19 mouse cellular contexts compared by ENCODE assay signal in the genomic region with DNA sequence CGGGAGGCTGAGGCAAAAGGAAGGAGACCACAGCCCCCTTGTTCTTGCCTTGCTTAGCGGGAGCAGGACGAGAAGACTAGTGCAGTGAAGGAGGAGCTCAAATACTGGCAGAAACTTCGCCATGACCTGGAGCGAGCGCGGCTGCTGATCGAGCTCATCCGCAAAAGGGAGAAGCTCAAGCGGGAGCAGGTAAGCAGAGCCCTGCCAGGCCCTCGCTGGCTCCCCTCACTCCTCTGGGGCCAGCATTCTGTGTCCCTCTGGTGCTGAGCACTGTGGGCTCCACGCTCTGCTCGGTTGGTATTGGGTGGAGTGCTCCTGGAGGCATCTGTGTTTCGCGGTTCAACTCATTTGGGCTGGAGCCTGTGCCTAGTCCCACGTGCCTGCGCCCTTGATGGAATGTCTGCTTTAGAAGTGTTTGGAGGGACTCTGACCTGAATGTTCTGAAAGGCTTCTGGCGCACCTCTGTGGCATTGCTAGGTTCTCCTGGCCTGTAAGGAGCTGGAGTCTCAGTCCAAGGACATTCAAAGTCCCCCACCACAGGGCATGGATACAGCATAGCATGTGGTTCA. TPM values are rescaled to one million over a fixed set of nuclear protein-coding genes. Genes with fewer than 3 reads are reported as not detected.
DNase-seq lines count a peak whose midpoint lies in the region; ATAC-seq and TF ChIP-seq lines count a peak whose summit lies in the region.
"Had no signal": no experiment of that assay in that cellular context is flagged by ENCODE, and none has a peak within 500 bp of the region (broad histone marks: within the 10 kb centered on the region; RNA-seq: fewer than 3 reads in every experiment).

No protein-coding gene starts in this region.

- WGBS in heart, embryonic 15.5 days = 78% methylated on average over 18 of the region's 18 CpGs
- WGBS in liver, embryonic 13.5 days (ENCODE audit: insufficient replicate concordance) = 89% methylated on average over 18 of the region's 18 CpGs
- WGBS in liver, postnatal 0 days (ENCODE audit: insufficient replicate concordance) = 92% methylated on average over 18 of the region's 18 CpGs

- H3K4me3 ChIP-seq in heart, embryonic 15.5 days = no peak overlapping the region
- no peak overlapping the region for H3K4me3 ChIP-seq in liver, embryonic 13.5 days (replicated peaks)
- no peak overlapping the region for H3K4me3 ChIP-seq in liver, postnatal 0 days (ENCODE audit: low read depth, low read length)
- H3K4me3 ChIP-seq: erythroblast, embryonic 14.5 days; limb, embryonic 12.5 days had no signal

- no peak for TF ChIP-seq CTCF in liver, postnatal 0 days (IDR thresholded peaks at IDR 0.05; ENCODE audit: low read depth)

- H3K4me1 ChIP-seq in heart, embryonic 15.5 days (replicated peaks) = peaks cover 21% of the 10 kb centered on the region
- H3K4me1 ChIP-seq in liver, embryonic 13.5 days (replicated peaks) = peaks cover 82% of the 10 kb centered on the region
- peaks cover 10% of the 10 kb centered on the region for H3K4me1 ChIP-seq in liver, postnatal 0 days (ENCODE audit: insufficient read depth)
- H3K4me1 ChIP-seq: limb, embryonic 12.5 days had no signal

- intact Hi-C loops in heart, postnatal 10 days (cut with DNase I) = no loop called here

- H3K9ac ChIP-seq in heart, embryonic 15.5 days = no peak overlapping the region
- H3K9ac ChIP-seq in liver, embryonic 13.5 days = 0 out of 2 replicates have a peak overlapping the region, but pooled peaks have one; percentile 22
- no peak overlapping the region for H3K9ac ChIP-seq in liver, postnatal 0 days (replicated peaks)
- H3K9ac ChIP-seq: limb, embryonic 12.5 days had no signal

- H3K27me3 ChIP-seq in heart, embryonic 15.5 days = no peaks in the 10 kb centered on the region
- H3K27me3 ChIP-seq in liver, embryonic 13.5 days = no peaks in the 10 kb centered on the region
- no peaks in the 10 kb centered on the region for H3K27me3 ChIP-seq in liver, postnatal 0 days (ENCODE audit: insufficient read depth, low read length)
- H3K27me3 ChIP-seq: limb, embryonic 12.5 days had no signal

- no peak for TF ChIP-seq EP300 in liver, postnatal 0 days (IDR thresholded peaks at IDR 0.05; ENCODE audit: low read depth)

- no peak for ATAC-seq in heart, embryonic 15.5 days (replicated peaks; ENCODE audit: insufficient number of reproducible peaks, insufficient read depth, low FRiP score, low read depth)
- no peak for ATAC-seq in liver, embryonic 13.5 days (ENCODE audit: low read depth)
- no peak for ATAC-seq in liver, postnatal 0 days
- ATAC-seq: forebrain, embryonic 14.5 days had no signal

- H3K9me3 ChIP-seq in heart, embryonic 15.5 days (replicated peaks) = no peaks in the 10 kb centered on the region
- no peaks in the 10 kb centered on the region for H3K9me3 ChIP-seq in liver, embryonic 13.5 days (replicated peaks)
- H3K9me3 ChIP-seq in liver, postnatal 0 days (ENCODE audit: low read length) = no peaks in the 10 kb centered on the region
- H3K9me3 ChIP-seq: limb, embryonic 12.5 days had no signal

- peaks cover 72% of the 10 kb centered on the region for H3K36me3 ChIP-seq in heart, embryonic 15.5 days
- peaks cover 100% of the 10 kb centered on the region for H3K36me3 ChIP-seq in liver, embryonic 13.5 days
- peaks cover 81% of the 10 kb centered on the region for H3K36me3 ChIP-seq in liver, postnatal 0 days (replicated peaks; ENCODE audit: insufficient read depth, low read length)

- H3K4me2 ChIP-seq in heart, embryonic 15.5 days = no peak overlapping the region
- no peak overlapping the region for H3K4me2 ChIP-seq in liver, embryonic 13.5 days
- H3K4me2 ChIP-seq in liver, postnatal 0 days (ENCODE audit: low read depth, low read length) = no peak overlapping the region
- H3K4me2 ChIP-seq: limb, embryonic 12.5 days had no signal

- DNase-seq in heart, postnatal 10 days = no peak
- no peak for DNase-seq in liver, embryonic 13.5 days
- no peak for DNase-seq in liver, postnatal 0 days
- peak; percentile 57 for DNase-seq in R1 (ENCODE audit: low read depth, low spot score)
- DNase-seq in kidney, postnatal 14 days = peak; percentile 11
- no peak for DNase-seq in thymus, postnatal 14 days
- DNase-seq in urinary bladder, postnatal 10 days (ENCODE audit: low spot score) = no peak
- DNase-seq: adrenal gland, postnatal 14 days; cerebellum, adult 18-20 months; cerebellum, postnatal 36 days; gastrocnemius, postnatal 36 days; right cerebral cortex, postnatal 25 days; thymus, postnatal 4 days had no signal

- peak overlapping the region; percentile 83 for H3K27ac ChIP-seq in heart, embryonic 15.5 days
- peak overlapping the region; percentile 56; the same call in 1 of the 2 replicates for H3K27ac ChIP-seq in liver, embryonic 13.5 days
- no peak overlapping the region for H3K27ac ChIP-seq in liver, postnatal 0 days (ENCODE audit: low read depth)
- H3K27ac ChIP-seq: limb, embryonic 12.5 days had no signal

RNA-seq across cellular contexts. Expression of a gene that starts 13.7 kb away (rescaled TPM):
- 5.2 and 11.1 TPM in 2 replicates for polyA plus RNA-seq in heart, embryonic 15.5 days (2015; fragmentation: Nextera tagmentation; extraction: Ambion mirVana)
- total RNA-seq in heart, postnatal 10 days (2021) = 10 to 100 TPM; 15.2 to 22.3 TPM
- polyA plus RNA-seq in liver, embryonic 13.5 days (2015; fragmentation: Nextera tagmentation; extraction: Ambion mirVana) = 61.8 and 69.9 TPM in 2 replicates
- 33.9 and 35.6 TPM in 2 replicates for polyA plus RNA-seq in liver, postnatal 0 days (2015; fragmentation: Nextera tagmentation; extraction: Ambion mirVana)

RNA-seq across cellular contexts. Expression of a gene that starts 43.6 kb away (rescaled TPM):
- not detected in 2 replicates for polyA plus RNA-seq in heart, embryonic 15.5 days (2015; fragmentation: Nextera tagmentation; extraction: Ambion mirVana)
- not detected for total RNA-seq in heart, postnatal 10 days (2021)
- polyA plus RNA-seq in liver, embryonic 13.5 days (2015; fragmentation: Nextera tagmentation; extraction: Ambion mirVana) = not detected in 2 replicates
- polyA plus RNA-seq in liver, postnatal 0 days (2015; fragmentation: Nextera tagmentation; extraction: Ambion mirVana) = 0.09 and 0.16 TPM in 2 replicates
- total RNA-seq: gastrocnemius, postnatal 36 days; megakaryocyte-erythroid progenitor cell, adult 5-6 weeks had no signal
- polyA plus RNA-seq: erythroblast, embryonic 14.5 days; forebrain, embryonic 14.5 days; hindbrain, embryonic 11.5 days; limb, embryonic 12.5 days had no signal

RNA-seq across cellular contexts. Expression of a gene that starts 45.5 kb away (rescaled TPM):
- 3.6 and 8.6 TPM in 2 replicates for polyA plus RNA-seq in heart, embryonic 15.5 days (2015; fragmentation: Nextera tagmentation; extraction: Ambion mirVana)
- total RNA-seq in heart, postnatal 10 days (2021) = 1 to 10 TPM in 1 of 2 experiments, under 1 TPM in 1; 0.45 to 1.1 TPM
- 1.7 and 2.2 TPM in 2 replicates for polyA plus RNA-seq in liver, embryonic 13.5 days (2015; fragmentation: Nextera tagmentation; extraction: Ambion mirVana)
- polyA plus RNA-seq in liver, postnatal 0 days (2015; fragmentation: Nextera tagmentation; extraction: Ambion mirVana) = 25.2 and 27.6 TPM in 2 replicates
- total RNA-seq: gastrocnemius, postnatal 36 days; megakaryocyte-erythroid progenitor cell, adult 5-6 weeks had no signal
- polyA plus RNA-seq: erythroblast, embryonic 14.5 days had no signal

Comparison
In these comparisons a context has a peak if more than half of its experiments do, and no peak if none do; other contexts are left out.
1. DNase-seq: peak in R1 (single experiment) and kidney, postnatal 14 days (single experiment); none in heart, postnatal 10 days (0 of 2), liver, embryonic 13.5 days (single experiment), liver, postnatal 0 days (single experiment), thymus, postnatal 14 days (single experiment) and urinary bladder, postnatal 10 days (single experiment).